Mouse (Mus musculus): ENCODE data around the gene Pikfyve. TPM values are rescaled to one million over a fixed set of nuclear protein-coding genes. Genes with fewer than 3 reads are reported as not detected.

Pikfyve gene
- polyA plus RNA-seq, 1 experiment from 2014 or later: 13.5 TPM

DNA sequence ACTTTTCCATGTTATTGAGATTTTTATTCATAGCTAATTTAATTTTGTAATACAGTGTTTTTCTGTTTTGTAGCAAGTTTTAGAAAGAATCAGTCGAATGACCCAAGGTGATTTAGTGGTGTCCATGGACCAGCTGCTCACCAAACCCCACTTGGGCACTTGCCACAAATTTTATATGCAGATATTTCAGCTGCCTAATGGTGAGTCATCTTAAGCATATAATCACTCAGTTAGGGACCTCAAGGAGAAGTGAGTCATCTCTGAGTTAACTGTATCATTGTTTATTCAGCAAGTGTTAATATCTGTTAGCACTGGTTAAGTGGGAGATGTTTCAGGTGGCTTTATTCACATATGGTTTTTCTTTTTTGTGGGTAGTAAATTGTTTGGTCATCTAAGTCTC lies 59.2 kb downstream of the Pikfyve start:
- no peak overlapping the region for H3K27ac ChIP-seq
- no peaks in the 10 kb centered on the region for H3K4me1 ChIP-seq
- WGBS: 92% methylated on average over 1 of the region's 1 CpGs
- no peak overlapping the region for H3K4me2 ChIP-seq
- no peaks in the 10 kb centered on the region for H3K9me3 ChIP-seq (replicated peaks)
- H3K36me3 ChIP-seq (ENCODE audit: poor library complexity, severe bottlenecking): peaks cover 33% of the 10 kb centered on the region
- no peaks in the 10 kb centered on the region for H3K27me3 ChIP-seq
- ATAC-seq: no peak
- no peak overlapping the region for H3K9ac ChIP-seq
- no peak overlapping the region for H3K4me3 ChIP-seq

DNA sequence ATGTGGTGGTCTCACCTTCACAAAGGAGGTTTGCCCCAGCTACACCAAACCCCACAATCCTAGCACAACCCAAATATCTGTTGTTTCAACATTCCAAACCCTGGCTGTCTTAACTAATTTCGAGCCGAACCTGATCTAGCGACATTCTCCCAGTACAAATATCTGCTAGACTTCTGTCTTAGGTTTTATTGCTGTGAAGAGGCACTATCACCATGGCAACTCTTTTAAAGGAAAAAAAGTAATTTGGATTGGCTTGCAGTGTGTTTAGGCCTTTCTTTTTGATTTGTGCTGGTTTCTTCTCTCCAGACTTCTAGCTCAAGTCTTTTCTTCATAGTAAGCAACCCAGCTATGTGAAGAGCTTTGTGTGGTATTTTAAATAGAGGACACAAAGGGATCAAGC lies 94.0 kb downstream of the Pikfyve start:
- peaks cover 6% of the 10 kb centered on the region for H3K36me3 ChIP-seq (ENCODE audit: poor library complexity, severe bottlenecking)
- no peaks in the 10 kb centered on the region for H3K4me1 ChIP-seq
- H3K9ac ChIP-seq: no peak overlapping the region
- H3K27ac ChIP-seq: no peak overlapping the region
- 64% methylated on average over 3 of the region's 3 CpGs for WGBS
- no peaks in the 10 kb centered on the region for H3K9me3 ChIP-seq (replicated peaks)
- no peaks in the 10 kb centered on the region for H3K27me3 ChIP-seq
- no peak for ATAC-seq
- H3K4me3 ChIP-seq: no peak overlapping the region
- no peak overlapping the region for H3K4me2 ChIP-seq

DNA sequence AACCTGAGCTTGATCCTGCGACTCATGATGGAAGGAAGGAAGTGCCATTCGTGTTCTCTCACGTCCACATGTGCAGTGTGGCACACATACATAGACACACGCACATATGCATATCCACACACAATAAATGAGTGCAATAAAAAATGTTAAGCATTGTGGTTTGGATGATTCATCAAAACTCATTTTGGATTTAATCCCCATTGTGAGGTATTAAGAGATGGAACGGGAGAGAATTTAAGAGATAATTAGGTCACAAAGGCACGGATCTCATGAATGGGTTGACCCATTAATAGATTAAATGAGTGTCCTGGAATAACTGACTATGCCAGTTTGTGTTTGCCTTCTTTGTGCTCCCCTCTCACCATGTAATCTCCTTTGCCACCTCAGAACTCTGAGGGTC lies 95.3 kb downstream of the Pikfyve start, which contains the start of gene Pth2r:
TSS of gene Pth2r (plus strand) at position 301 of the 400 bp plus-strand sequence.
- ATAC-seq: no peak
- WGBS: 80% methylated on average over 6 of the region's 6 CpGs

DNA sequence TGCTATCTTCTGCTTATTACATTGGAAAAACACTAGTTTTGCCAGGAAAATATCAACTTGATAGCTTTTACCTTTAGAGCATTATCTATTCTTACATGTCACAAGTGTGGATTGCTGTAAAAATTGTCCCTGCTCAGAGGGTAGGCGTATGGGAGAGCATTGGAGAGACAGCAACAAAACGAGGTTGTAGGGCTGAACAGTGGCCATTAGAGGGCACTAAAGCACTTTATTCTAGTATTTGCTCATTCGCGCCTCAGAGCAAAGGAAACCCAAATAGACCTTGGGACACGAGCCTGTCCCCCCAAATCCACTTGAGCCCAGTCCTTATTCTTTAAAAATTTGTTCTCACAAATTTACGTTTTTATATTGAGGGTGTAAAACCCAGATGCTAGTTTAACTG lies 96.3 kb downstream of the Pikfyve start:
- Histone ChIP-seq H3K4me3 (no peak overlapping the region), H3K4me2 (no peak overlapping the region), H3K9me3 (replicated peaks) (no peaks in the 10 kb centered on the region), H3K27ac (no peak overlapping the region), H3K9ac (no peak overlapping the region), H3K36me3 (ENCODE audit: poor library complexity, severe bottlenecking) (no peaks in the 10 kb centered on the region), H3K27me3 (no peaks in the 10 kb centered on the region), H3K4me1 (no peaks in the 10 kb centered on the region)
- peak; percentile 78 for ATAC-seq
- WGBS: 8% methylated on average over 6 of the region's 6 CpGs

More for the DNA sequence above, 95.3 kb downstream of the Pikfyve start, which contains the start of gene Pth2r:
- H3K4me2 ChIP-seq: no peak within 1 kb of the TSS
- H3K36me3 ChIP-seq (ENCODE audit: poor library complexity, severe bottlenecking): peaks cover 2% of the 10 kb centered on the region
- no peak within 1 kb of the TSS for H3K27ac ChIP-seq
- no peaks in the 10 kb centered on the region for H3K27me3 ChIP-seq
- no peak within 1 kb of the TSS for H3K9ac ChIP-seq
- no peak within 1 kb of the TSS for H3K4me3 ChIP-seq
- H3K9me3 ChIP-seq (replicated peaks): no peaks in the 10 kb centered on the region
- H3K4me1 ChIP-seq: no peaks in the 10 kb centered on the region

GRCm38 (mm10) chr1:65308476-65308875 lies 122.0 kb downstream of the Pikfyve start:
- ATAC-seq: no peak
- Histone ChIP-seq H3K36me3 (ENCODE audit: poor library complexity, severe bottlenecking) (no peaks in the 10 kb centered on the region), H3K4me3 (no peak overlapping the region), H3K9me3 (replicated peaks) (no peaks in the 10 kb centered on the region), H3K9ac (no peak overlapping the region), H3K4me1 (peaks cover 10% of the 10 kb centered on the region), H3K27me3 (peaks cover 16% of the 10 kb centered on the region), H3K4me2 (no peak overlapping the region), H3K27ac (no peak overlapping the region)
- WGBS: 92% methylated on average over 3 of the region's 3 CpGs

- H3K27ac ChIP-seq: no peak overlapping the region
- under 1% methylated on average over 29 of the region's 29 CpGs for WGBS
These were observed 124.9 kb downstream of the Pikfyve start for GRCm38 (mm10) chr1:65311214-65311933.

DNA sequence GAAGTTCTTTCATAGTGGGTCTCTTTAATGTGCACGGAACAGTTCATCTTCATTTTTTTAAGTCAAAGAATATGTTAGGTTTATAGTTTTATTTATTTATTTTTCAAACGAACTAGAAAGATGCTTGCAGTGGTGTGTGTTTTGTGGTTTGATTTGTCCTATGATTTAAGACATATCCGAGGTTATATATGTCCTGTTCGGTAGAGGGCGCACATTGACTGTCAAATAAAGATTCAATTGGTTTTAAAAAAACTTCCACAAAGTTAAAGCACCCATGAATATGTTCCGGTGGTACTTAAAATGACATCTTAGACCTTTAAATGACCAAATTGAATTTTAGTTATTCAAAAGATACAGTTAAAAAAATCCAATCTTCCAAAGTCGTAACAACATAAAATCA lies 125.6 kb downstream of the Pikfyve start:
- peak; percentile 53; the same call in 1 of the 2 replicates for ATAC-seq
- H3K9ac ChIP-seq: peak overlapping the region; percentile 62; the same call in 1 of the 2 replicates
- H3K4me1 ChIP-seq: peaks cover 10% of the 10 kb centered on the region
- peaks cover 16% of the 10 kb centered on the region for H3K27me3 ChIP-seq
- peak overlapping the region; percentile 87 for H3K4me2 ChIP-seq
- H3K9me3 ChIP-seq (replicated peaks): no peaks in the 10 kb centered on the region
- H3K27ac ChIP-seq: no peak overlapping the region
- peak overlapping the region; percentile 42 for H3K4me3 ChIP-seq
- H3K36me3 ChIP-seq (ENCODE audit: poor library complexity, severe bottlenecking): no peaks in the 10 kb centered on the region
- 12% methylated on average over 7 of the region's 7 CpGs for WGBS

More at GRCm38 (mm10) chr1:65311214-65311933, 124.9 kb downstream of the Pikfyve start:
- no peaks in the 10 kb centered on the region for H3K9me3 ChIP-seq (replicated peaks)
- H3K9ac ChIP-seq: peak overlapping the region; percentile 62
- H3K4me2 ChIP-seq: peak overlapping the region; percentile 87
- peaks cover 10% of the 10 kb centered on the region for H3K4me1 ChIP-seq
- peak; percentile 55; the same call in 1 of the 2 replicates for ATAC-seq
- H3K36me3 ChIP-seq (ENCODE audit: poor library complexity, severe bottlenecking): no peaks in the 10 kb centered on the region
- H3K4me3 ChIP-seq: peak overlapping the region; percentile 42
- H3K27me3 ChIP-seq: peaks cover 16% of the 10 kb centered on the region

DNA sequence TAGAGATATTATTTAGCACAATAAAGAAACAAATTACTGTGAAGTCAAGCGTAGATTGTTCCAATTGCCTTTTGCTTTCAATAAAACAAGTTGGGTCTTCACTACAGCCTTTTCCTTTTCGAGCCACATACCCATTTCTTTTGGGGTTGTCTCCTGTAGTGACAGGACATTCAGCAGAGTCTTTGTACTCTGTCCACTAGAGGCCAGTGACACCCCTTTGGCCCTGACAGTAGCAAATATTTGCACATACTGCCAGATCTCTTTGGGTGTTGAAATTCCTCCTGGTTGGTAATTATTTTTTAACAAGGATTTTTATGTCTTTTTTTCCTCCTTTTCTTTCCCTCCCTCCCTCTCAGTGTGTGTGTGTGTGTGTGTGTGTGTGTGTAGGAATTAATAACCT lies 126.4 kb downstream of the Pikfyve start:
- no peak for ATAC-seq

GRCm38 (mm10) chr1:65314054-65315021 lies 127.9 kb downstream of the Pikfyve start:
- WGBS: 66% methylated on average over 13 of the region's 13 CpGs
- Histone ChIP-seq H3K9me3 (replicated peaks) (no peaks in the 10 kb centered on the region), H3K4me1 (peaks cover 10% of the 10 kb centered on the region), H3K27ac (no peak overlapping the region), H3K9ac (no peak overlapping the region), H3K36me3 (ENCODE audit: poor library complexity, severe bottlenecking) (no peaks in the 10 kb centered on the region), H3K4me2 (no peak overlapping the region), H3K27me3 (peaks cover 16% of the 10 kb centered on the region), H3K4me3 (no peak overlapping the region)
- no peak for ATAC-seq

More for the DNA sequence above, 126.4 kb downstream of the Pikfyve start:
- Histone ChIP-seq H3K9me3 (replicated peaks) (no peaks in the 10 kb centered on the region), H3K27ac (no peak overlapping the region), H3K27me3 (peaks cover 16% of the 10 kb centered on the region), H3K4me3 (no peak overlapping the region), H3K4me2 (no peak overlapping the region), H3K4me1 (peaks cover 10% of the 10 kb centered on the region), H3K9ac (no peak overlapping the region), H3K36me3 (ENCODE audit: poor library complexity, severe bottlenecking) (no peaks in the 10 kb centered on the region)
- WGBS: 64% methylated on average over 2 of the region's 2 CpGs

DNA sequence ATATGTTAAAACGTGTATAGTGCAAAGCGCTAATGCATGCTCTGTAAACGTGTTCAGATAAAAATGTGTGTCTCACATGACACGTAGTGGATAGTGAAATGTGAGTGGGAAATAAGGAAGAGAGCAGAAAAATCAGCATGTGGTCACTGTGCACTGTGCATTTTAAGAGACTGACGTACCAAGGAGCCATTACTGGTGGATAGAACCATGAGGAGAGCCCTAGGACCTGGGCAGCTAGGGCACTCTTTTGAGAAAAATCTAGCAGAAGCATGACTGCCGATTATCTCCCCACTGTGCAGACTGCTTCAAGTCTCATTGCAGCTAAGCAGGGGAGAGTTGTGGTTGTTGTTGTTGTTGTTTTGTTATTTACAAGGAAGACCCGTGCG lies 128.5 kb downstream of the Pikfyve start:
- Histone ChIP-seq H3K4me1 (peaks cover 10% of the 10 kb centered on the region), H3K4me3 (no peak overlapping the region), H3K9ac (no peak overlapping the region), H3K27ac (no peak overlapping the region), H3K4me2 (no peak overlapping the region), H3K36me3 (ENCODE audit: poor library complexity, severe bottlenecking) (no peaks in the 10 kb centered on the region), H3K27me3 (peaks cover 16% of the 10 kb centered on the region), H3K9me3 (replicated peaks) (no peaks in the 10 kb centered on the region)
- WGBS: 84% methylated on average over 8 of the region's 8 CpGs
- no peak for ATAC-seq
